Mouse (Mus musculus) liver, adult (tissue): Measurements from ENCODE around the gene Gm10334.
"Not testable (repeated sequence)": the region's sequence is repeated elsewhere in the genome, so short reads cannot be mapped to it uniquely, and the experiment has no call there.

ENCODE experiments used
- GATA4 ChIP-seq: IDR thresholded peaks from 2 replicates; pipeline ENCODE4 v1.6.1; 2014; ENCODE audit warnings: mild to moderate bottlenecking, low read length; ENCODE audit not compliant: insufficient replicate concordance

The Gm10334 gene

DNA sequence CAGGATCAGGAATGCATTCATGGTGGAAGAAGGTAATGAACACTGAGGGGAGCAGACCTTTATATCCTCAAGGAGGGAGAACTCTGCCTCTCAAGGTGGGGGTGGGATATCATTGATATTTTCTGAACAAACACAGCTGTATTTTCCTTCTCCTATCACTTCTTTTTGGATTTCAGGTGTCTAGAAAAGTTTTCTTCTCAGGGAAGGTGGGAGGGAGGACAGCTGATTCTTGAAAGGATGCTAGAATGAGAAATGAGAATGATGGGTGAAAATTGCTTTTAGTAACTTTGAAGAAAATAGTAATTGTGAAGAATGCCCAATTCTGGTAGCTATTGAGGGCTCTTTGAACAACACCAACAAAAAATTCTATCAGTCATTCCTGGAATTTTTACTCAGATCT is at the start of gene Gm10334:
Gm10334 (minus strand) TSS at position 101 of the 400 bp plus-strand sequence.
- TF ChIP-seq GATA4 = not testable (repeated sequence)

DNA sequence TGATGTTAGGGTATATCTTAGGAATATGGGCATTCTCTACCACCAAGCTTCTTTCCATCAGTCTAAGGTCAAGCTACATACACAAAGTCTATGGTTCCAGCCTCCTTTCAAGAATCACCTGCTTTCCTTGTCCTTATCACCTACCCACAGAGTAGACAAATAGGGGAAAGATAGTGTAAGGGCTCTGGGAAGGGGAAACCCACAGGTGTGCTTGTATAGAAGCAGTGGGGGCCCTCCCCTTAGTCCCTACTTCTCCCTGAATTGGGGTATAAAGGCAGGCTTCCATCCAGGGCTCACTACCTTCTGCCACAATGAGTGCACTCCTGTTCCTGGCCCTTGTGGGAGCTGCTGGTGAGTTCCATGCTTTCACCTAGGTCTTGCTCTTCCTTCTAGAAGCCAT is 12.7 kb upstream of the Gm10334 start, which contains the start of gene Prss1:
Prss1 (plus strand) TSS at position 301 of the 400 bp plus-strand sequence.
- TF ChIP-seq GATA4 = not testable (repeated sequence)
